Mouse (Mus musculus) right cerebral cortex, postnatal 36 days (tissue): ENCODE results near the gene Ncor2.

Experiments used
- DNase-seq, 2 experiments: peaks; one replicate each; pipeline ENCODE4 v3.0.0; 2022; ENCODE audit warnings: low spot score in 2 of 2, mixed read lengths in 1 of 2

Ncor2 gene

DNA sequence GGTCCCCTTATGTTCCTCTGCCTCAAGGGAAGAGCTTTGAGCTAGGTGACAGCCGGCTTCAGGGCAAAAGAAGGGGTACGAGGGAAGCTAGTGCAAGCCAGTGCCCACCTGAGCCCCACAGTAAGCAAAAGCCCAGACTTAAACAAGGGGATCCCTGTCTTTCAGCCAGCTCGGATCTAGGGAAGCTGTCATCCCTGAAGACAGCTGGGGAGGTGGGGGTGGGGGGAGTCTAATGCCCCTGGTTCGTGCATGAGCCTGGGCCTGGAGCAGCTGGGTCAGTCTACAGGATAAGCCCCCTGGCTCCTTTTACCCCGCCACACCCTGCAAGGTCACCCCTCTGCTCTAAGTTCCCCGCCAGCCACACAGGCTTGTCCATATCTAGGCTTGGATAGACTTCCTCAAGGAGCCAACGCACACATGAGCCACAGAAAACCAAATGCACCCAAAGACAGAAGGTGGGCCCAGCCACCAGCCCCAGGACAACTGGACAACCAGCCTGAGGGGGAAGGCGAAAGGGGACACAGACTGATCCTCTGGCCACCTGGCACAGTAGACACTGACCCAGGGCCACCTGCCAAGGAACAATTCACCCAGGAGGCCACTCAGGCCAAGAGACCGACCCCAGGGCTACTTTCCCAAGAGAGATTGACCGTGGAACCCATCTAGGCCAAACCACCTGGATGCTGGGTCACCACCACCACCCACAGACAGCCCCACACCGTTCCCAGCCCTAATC, 8.7 kb downstream of the Ncor2 start:
- DNase-seq, result no peak

DNA sequence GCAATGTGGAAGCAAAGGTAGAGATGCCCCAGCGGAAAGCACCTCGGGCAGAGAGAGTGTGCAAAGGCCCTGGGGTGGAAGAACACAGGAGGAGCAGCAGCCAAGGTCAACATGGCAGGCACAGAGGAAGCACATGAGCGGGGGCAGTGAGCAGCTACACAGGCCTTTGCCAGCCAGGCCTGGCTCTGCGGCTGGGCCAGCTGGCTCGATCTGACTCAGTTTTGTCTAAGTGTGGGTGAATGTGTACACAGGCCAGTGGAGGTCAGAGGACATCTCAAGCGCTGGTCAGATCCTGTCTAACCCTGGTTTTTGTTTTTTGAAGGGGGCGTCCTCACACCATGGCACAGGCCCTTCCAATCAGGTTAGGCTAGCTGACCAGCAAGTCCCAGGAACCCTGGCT, 10.9 kb downstream of the Ncor2 start:
- DNase-seq, result no peak

DNA sequence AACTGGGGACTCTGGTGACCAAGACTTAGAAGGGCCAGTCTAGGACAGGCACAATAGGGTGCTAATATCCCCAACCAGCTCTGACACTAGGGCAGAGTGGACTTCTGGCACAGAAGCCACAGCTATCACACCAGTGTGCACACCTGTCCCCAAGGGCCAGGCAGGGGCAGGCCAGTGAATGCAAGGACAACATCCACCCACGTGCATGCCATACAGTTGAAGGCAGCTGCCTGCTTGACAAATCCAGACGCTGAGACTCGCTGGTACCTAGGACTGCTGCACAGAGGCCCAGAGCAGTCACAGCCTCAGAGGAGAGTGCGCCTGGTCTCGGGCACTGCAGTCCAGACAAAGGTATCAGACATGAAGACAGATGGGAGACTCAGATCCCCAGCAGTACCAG, 11.5 kb downstream of the Ncor2 start:
- no peak for DNase-seq

- DNase-seq, result no peak
Observed at GRCm38 (mm10) chr5:125165993-125166392, 13.0 kb downstream of the Ncor2 start.

- DNase-seq, result no peak
Observed at GRCm38 (mm10) chr5:125164465-125165167, 14.4 kb downstream of the Ncor2 start.

GRCm38 (mm10) chr5:125163441-125164050, 15.5 kb downstream of the Ncor2 start:
- DNase-seq, result no peak

DNA sequence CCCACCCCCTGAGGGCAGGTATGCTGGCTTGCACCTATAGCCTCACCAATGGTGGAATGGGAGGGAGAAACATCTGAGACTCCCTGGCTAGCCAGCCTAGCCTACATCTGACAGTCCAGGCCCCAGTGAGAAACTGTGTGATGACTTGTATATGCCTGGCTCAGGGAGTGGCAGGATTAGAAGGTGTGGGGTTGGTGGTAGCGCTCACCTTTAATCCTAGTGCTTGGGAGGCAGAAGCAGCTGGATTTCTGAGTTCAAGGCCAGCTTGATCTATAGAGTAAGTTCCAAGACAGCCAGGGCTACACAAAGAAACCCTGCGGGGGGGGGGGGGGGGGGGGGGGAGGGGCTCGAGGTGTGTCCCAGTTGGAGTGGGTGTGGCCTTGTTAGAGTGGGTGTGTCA, 16.6 kb downstream of the Ncor2 start:
- DNase-seq, result no peak

DNA sequence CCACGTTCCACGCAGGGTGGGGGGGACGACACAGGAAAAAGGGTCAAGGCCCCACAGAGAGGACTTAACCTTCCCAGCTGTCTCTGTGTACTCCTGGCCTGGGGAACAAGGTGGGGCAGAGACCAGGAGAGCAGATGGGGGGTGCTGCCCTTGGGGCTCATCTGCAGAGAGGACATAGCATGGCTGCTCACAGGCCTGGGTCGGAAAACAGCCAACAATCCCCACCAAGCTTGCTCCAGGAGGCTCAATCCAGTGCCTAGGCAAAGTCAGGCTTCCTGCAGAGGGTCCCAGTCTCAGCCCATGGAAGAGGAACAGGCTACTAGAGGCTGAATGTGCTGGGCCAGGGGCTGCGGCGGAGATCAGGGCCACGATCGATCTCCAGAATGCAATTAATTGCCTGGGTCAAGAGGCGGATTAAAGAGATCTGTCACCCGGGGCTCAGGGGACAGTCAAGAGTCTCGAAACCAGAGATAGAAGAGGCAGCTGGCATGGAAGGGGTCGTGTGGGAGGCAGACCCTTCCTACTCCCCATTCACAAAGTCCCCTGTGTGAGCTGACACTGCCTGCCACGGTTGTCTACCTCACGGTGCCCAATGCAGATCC, 19.1 kb downstream of the Ncor2 start:
- no peak for DNase-seq

- no peak for DNase-seq
Observed at GRCm38 (mm10) chr5:125159293-125159692, 19.7 kb downstream of the Ncor2 start.

GRCm38 (mm10) chr5:125158232-125158961, 20.6 kb downstream of the Ncor2 start:
- no peak for DNase-seq

DNA sequence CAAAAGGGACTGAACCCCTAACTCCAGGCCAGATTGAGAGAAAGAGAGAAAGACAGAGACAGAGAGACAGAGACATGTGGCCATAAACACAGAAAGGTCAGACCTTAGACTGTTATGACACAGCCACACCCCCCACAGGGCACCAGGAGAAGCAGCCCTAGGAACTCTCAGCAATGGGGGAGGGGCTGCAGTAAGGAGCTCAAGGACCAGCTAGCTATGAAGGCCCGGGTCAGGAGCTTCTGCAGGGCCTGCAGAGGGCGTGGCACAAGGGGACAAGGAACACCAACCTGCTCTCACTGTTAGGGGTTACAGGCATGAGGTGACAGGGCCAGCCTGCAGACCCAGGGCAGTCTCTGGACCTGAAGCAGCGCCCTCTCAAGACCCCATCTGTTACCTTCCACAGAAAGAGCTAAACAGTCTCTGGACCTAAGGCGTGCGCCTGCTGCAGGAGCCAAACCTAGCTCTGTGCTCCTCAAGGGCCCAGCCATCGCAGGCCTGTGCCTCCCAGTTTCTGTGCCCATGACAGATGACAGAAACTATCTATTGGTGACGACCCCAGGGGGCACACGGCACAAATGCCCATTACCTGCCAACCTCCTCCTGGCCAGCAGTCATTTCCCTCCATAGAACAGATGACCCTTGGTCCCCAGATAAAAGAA, 21.5 kb downstream of the Ncor2 start:
- no peak for DNase-seq

DNA sequence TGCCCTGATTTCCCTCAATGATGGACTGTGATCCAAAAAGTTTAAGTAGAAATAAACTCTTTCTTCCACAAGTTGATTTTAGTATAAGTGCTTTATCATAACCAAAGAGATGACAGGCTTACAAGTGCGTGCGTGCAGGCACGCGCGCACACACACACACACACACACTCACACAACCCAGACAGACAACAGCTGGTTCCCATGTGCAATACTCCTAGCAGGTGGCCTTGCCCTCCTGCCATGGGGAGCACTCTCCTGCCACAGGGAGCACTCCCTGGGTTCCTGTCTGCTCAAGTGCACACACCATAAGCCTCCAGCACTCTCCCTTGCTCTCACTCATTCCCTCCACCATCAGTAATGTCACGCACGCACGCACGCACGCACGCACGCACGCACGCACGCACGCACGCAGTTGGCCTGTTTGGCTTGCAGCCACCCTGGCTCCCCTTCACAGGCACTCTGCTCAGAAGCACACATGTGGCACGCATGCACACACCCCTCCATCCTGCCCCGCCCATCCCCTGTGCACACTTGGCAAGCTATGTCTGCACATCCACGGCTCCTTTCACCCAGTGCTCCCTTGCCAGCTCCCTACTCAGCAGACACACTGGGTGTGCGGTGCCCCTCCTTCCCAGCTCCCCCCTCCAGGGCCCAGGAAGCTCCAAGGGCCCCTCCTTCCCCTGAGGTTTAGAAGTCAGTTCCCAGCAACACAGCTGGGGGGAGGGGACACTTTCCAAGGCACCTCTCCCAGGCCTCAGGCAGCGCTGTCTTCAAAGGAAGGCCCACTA, 22.4 kb downstream of the Ncor2 start:
- DNase-seq, result no peak

- no peak for DNase-seq
Observed at GRCm38 (mm10) chr5:125155451-125155850, 23.6 kb downstream of the Ncor2 start.

- no peak for DNase-seq
Observed at GRCm38 (mm10) chr5:125154989-125155388, 24.0 kb downstream of the Ncor2 start.

GRCm38 (mm10) chr5:125154178-125154577, 24.8 kb downstream of the Ncor2 start:
- DNase-seq, result no peak

GRCm38 (mm10) chr5:125153201-125153816, 25.7 kb downstream of the Ncor2 start:
- no peak for DNase-seq

GRCm38 (mm10) chr5:125151872-125152534, 27.0 kb downstream of the Ncor2 start:
- no peak for DNase-seq

DNA sequence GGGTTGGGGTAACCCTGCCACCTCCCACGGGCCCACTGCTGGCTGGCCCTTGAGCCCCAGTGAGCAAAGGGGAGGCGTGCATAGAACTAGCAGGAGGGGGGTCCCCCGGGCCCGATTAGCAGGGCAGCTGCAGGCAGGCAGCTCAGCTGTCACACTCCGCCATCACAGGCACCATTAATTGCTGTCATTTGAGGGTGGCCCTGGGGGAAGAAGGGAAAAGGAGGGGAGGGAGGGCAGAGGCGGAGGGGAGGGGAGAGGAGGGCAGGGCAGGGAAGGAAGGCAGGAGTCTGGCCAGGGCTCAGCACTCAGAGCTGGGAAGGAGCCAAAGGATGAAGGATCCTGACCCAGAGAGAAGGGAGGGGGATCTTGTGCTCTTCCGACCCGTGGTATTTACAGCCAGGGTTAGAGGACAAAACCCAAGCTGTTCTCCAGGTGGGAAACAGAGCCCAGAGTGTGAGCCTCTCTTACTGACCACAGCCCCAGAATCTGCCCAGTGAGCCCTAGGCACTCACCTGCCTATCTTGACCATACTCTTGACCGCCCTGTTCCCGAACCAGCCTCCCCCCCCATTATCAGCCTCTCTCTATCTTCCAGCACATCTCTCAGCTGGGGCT, 28.0 kb downstream of the Ncor2 start:
- DNase-seq, result no peak

- no peak for DNase-seq
Observed at GRCm38 (mm10) chr5:125149142-125149541, 29.9 kb downstream of the Ncor2 start.
